Mouse (Mus musculus) intestine, embryonic 15.5 days (tissue): ENCODE results near the gene Foxo1. TPM values are rescaled to one million over a fixed set of nuclear protein-coding genes. Genes with fewer than 3 reads are reported as not detected.

Experiments
- ATAC-seq: fragments of 200-750 bp; cut with Nextera tagmentation; 2 replicates; pipeline ENCODE4 v1.8.0; 2017; ENCODE audit warnings: moderate TSS enrichment, moderate library complexity
- H3K27ac ChIP-seq: fragments of 300-500 bp; sonication (generic); 2 replicates; pipeline ENCODE4 v1.5.1; 2015; ENCODE audit warnings: mild to moderate bottlenecking, inconsistent platforms
- H3K27me3 ChIP-seq: fragments of 300-500 bp; sonication (generic); replicated peaks from 2 replicates; pipeline ENCODE4 v1.6.1; 2015; ENCODE audit warnings: inconsistent platforms
- H3K36me3 ChIP-seq: fragments of 300-500 bp; sonication (generic); 2 replicates; pipeline ENCODE4 v1.6.1; 2015; ENCODE audit warnings: inconsistent platforms
- H3K4me1 ChIP-seq: fragments of 300-500 bp; sonication (generic); replicated peaks from 2 replicates; pipeline ENCODE4 v1.6.1; 2015; ENCODE audit warnings: inconsistent platforms
- H3K4me2 ChIP-seq: fragments of 300-500 bp; sonication (generic); replicated peaks from 2 replicates; pipeline ENCODE4 v1.6.1; 2015; ENCODE audit warnings: mild to moderate bottlenecking, inconsistent platforms
- H3K4me3 ChIP-seq: fragments of 300-500 bp; sonication (generic); replicated peaks from 2 replicates; pipeline ENCODE4 v1.5.1; 2015; ENCODE audit warnings: inconsistent platforms
- H3K9ac ChIP-seq: fragments of 300-500 bp; sonication (generic); 2 replicates; pipeline ENCODE4 v1.6.1; 2015; ENCODE audit warnings: inconsistent platforms
- H3K9me3 ChIP-seq: fragments of 300-500 bp; sonication (generic); 2 replicates; pipeline ENCODE4 v1.6.1; 2016; ENCODE audit warnings: inconsistent platforms
- WGBS: fragments of 180-500 bp; shearing (Covaris S2); methylation state at CpG from one replicate; pipeline ENCODE4 v1.1.7; 2015; 5-methylcytosine and 5-hydroxymethylcytosine counted together
- polyA plus RNA-seq: library from polyadenylated mRNA; unstranded; fragments of >200 nt; fragmentation: Nextera tagmentation; extraction: Ambion mirVana; gene quantifications from 2 replicates; pipeline ENCODE4 v1.2.1, GENCODE M21; 2015

The Foxo1 gene
- polyA plus RNA-seq, 1 experiment from 2014 or later, result 6.4 TPM

GRCm38 (mm10) chr3:52327146-52327545, 59.0 kb downstream of the Foxo1 start:
- H3K27ac ChIP-seq, result no peak overlapping the region
- no peak overlapping the region for H3K9ac ChIP-seq
- no peaks in the 10 kb centered on the region for H3K27me3 ChIP-seq
- no peaks in the 10 kb centered on the region for H3K9me3 ChIP-seq
- H3K4me2 ChIP-seq, result no peak overlapping the region
- peaks cover 9% of the 10 kb centered on the region for H3K4me1 ChIP-seq
- H3K36me3 ChIP-seq, result no peaks in the 10 kb centered on the region
- 75% methylated on average over 13 of the region's 13 CpGs for WGBS
- ATAC-seq, result no peak
- H3K4me3 ChIP-seq, result no peak overlapping the region

GRCm38 (mm10) chr3:52331709-52332108, 63.6 kb downstream of the Foxo1 start:
- H3K9me3 ChIP-seq, result no peaks in the 10 kb centered on the region
- WGBS, result 83% methylated on average over 1 of the region's 1 CpGs
- no peak for ATAC-seq
- no peak overlapping the region for H3K27ac ChIP-seq
- H3K9ac ChIP-seq, result no peak overlapping the region
- H3K4me3 ChIP-seq, result no peak overlapping the region
- H3K36me3 ChIP-seq, result no peaks in the 10 kb centered on the region
- H3K27me3 ChIP-seq, result no peaks in the 10 kb centered on the region
- no peak overlapping the region for H3K4me2 ChIP-seq
- no peaks in the 10 kb centered on the region for H3K4me1 ChIP-seq

- no peak overlapping the region for H3K4me3 ChIP-seq
- H3K9ac ChIP-seq, result no peak overlapping the region
- peaks cover 14% of the 10 kb centered on the region for H3K4me1 ChIP-seq
- no peak overlapping the region for H3K4me2 ChIP-seq
- H3K27me3 ChIP-seq, result no peaks in the 10 kb centered on the region
- no peaks in the 10 kb centered on the region for H3K36me3 ChIP-seq
- 47% methylated on average over 4 of the region's 4 CpGs for WGBS
- no peak overlapping the region for H3K27ac ChIP-seq
- H3K9me3 ChIP-seq, result no peaks in the 10 kb centered on the region
- no peak for ATAC-seq
Measured at GRCm38 (mm10) chr3:52338761-52339160, 70.6 kb downstream of the Foxo1 start.

GRCm38 (mm10) chr3:52340336-52341034, 72.3 kb downstream of the Foxo1 start:
- H3K36me3 ChIP-seq, result 0 out of 2 replicates have a peak, but pooled peaks cover 2% of the 10 kb centered on the region
- H3K27ac ChIP-seq, result 0 out of 2 replicates have a peak overlapping the region, but pooled peaks have one; percentile 22
- H3K9ac ChIP-seq, result no peak overlapping the region
- H3K27me3 ChIP-seq, result no peaks in the 10 kb centered on the region
- peak; percentile 61 for ATAC-seq
- WGBS, result 77% methylated on average over 12 of the region's 12 CpGs
- H3K4me3 ChIP-seq, result no peak overlapping the region
- no peak overlapping the region for H3K4me2 ChIP-seq
- H3K9me3 ChIP-seq, result no peaks in the 10 kb centered on the region
- peaks cover 14% of the 10 kb centered on the region for H3K4me1 ChIP-seq

GRCm38 (mm10) chr3:52342226-52342625, 74.1 kb downstream of the Foxo1 start:
- Histone ChIP-seq H3K27me3 (no peaks in the 10 kb centered on the region), H3K4me2 (no peak overlapping the region), H3K4me1 (peaks cover 14% of the 10 kb centered on the region), H3K36me3 (0 out of 2 replicates have a peak, but pooled peaks cover 3% of the 10 kb centered on the region), H3K9me3 (no peaks in the 10 kb centered on the region), H3K9ac (no peak overlapping the region), H3K4me3 (no peak overlapping the region), H3K27ac (no peak overlapping the region)
- WGBS, result 55% methylated on average over 3 of the region's 3 CpGs
- no peak for ATAC-seq

- Histone ChIP-seq H3K36me3 (0 out of 2 replicates have a peak, but pooled peaks cover 3% of the 10 kb centered on the region), H3K4me2 (no peak overlapping the region), H3K9me3 (no peaks in the 10 kb centered on the region), H3K9ac (no peak overlapping the region), H3K4me3 (no peak overlapping the region), H3K27me3 (no peaks in the 10 kb centered on the region), H3K27ac (no peak overlapping the region), H3K4me1 (peaks cover 14% of the 10 kb centered on the region)
- WGBS, result 35% methylated on average over 3 of the region's 3 CpGs
- no peak for ATAC-seq
Measured at GRCm38 (mm10) chr3:52342801-52343200, 74.7 kb downstream of the Foxo1 start.

GRCm38 (mm10) chr3:52343270-52344070, 75.3 kb downstream of the Foxo1 start:
- H3K27me3 ChIP-seq, result no peaks in the 10 kb centered on the region
- peaks cover 15% of the 10 kb centered on the region for H3K4me1 ChIP-seq
- H3K27ac ChIP-seq, result no peak overlapping the region
- no peak for ATAC-seq
- no peaks in the 10 kb centered on the region for H3K9me3 ChIP-seq
- WGBS, result 77% methylated on average over 6 of the region's 6 CpGs
- H3K4me2 ChIP-seq, result no peak overlapping the region
- 0 out of 2 replicates have a peak, but pooled peaks cover 3% of the 10 kb centered on the region for H3K36me3 ChIP-seq
- no peak overlapping the region for H3K4me3 ChIP-seq
- no peak overlapping the region for H3K9ac ChIP-seq

GRCm38 (mm10) chr3:52345881-52346280, 77.7 kb downstream of the Foxo1 start:
- H3K4me2 ChIP-seq, result no peak overlapping the region
- H3K27me3 ChIP-seq, result no peaks in the 10 kb centered on the region
- WGBS, result 95% methylated on average over 11 of the region's 11 CpGs
- H3K36me3 ChIP-seq, result 0 out of 2 replicates have a peak, but pooled peaks cover 3% of the 10 kb centered on the region
- no peak for ATAC-seq
- H3K27ac ChIP-seq, result no peak overlapping the region
- peaks cover 9% of the 10 kb centered on the region for H3K4me1 ChIP-seq
- H3K4me3 ChIP-seq, result no peak overlapping the region
- H3K9ac ChIP-seq, result no peak overlapping the region
- no peaks in the 10 kb centered on the region for H3K9me3 ChIP-seq

- H3K27ac ChIP-seq, result no peak overlapping the region
- H3K4me3 ChIP-seq, result no peak overlapping the region
- H3K4me2 ChIP-seq, result no peak overlapping the region
- H3K9me3 ChIP-seq, result no peaks in the 10 kb centered on the region
- H3K36me3 ChIP-seq, result 0 out of 2 replicates have a peak, but pooled peaks cover 3% of the 10 kb centered on the region
- no peak overlapping the region for H3K9ac ChIP-seq
- WGBS, result 44% methylated on average over 4 of the region's 4 CpGs
- no peak for ATAC-seq
- peaks cover 9% of the 10 kb centered on the region for H3K4me1 ChIP-seq
- H3K27me3 ChIP-seq, result no peaks in the 10 kb centered on the region
Measured at GRCm38 (mm10) chr3:52346986-52347710, 79.0 kb downstream of the Foxo1 start.

- no peak for ATAC-seq
Measured at GRCm38 (mm10) chr3:52347980-52348622, 80.0 kb downstream of the Foxo1 start.

GRCm38 (mm10) chr3:52350636-52351035, 82.5 kb downstream of the Foxo1 start:
- H3K4me1 ChIP-seq, result peaks cover 7% of the 10 kb centered on the region
- no peaks in the 10 kb centered on the region for H3K27me3 ChIP-seq
- H3K4me3 ChIP-seq, result no peak overlapping the region
- no peak overlapping the region for H3K27ac ChIP-seq
- H3K9me3 ChIP-seq, result no peaks in the 10 kb centered on the region
- H3K36me3 ChIP-seq, result no peaks in the 10 kb centered on the region
- ATAC-seq, result no peak
- WGBS, result 55% methylated on average over 8 of the region's 8 CpGs
- H3K4me2 ChIP-seq, result no peak overlapping the region
- H3K9ac ChIP-seq, result no peak overlapping the region

More at GRCm38 (mm10) chr3:52347980-52348622, 80.0 kb downstream of the Foxo1 start:
- Histone ChIP-seq H3K9ac (no peak overlapping the region), H3K4me3 (no peak overlapping the region), H3K4me2 (no peak overlapping the region), H3K27me3 (no peaks in the 10 kb centered on the region), H3K4me1 (peaks cover 7% of the 10 kb centered on the region), H3K36me3 (0 out of 2 replicates have a peak, but pooled peaks cover 3% of the 10 kb centered on the region), H3K27ac (no peak overlapping the region), H3K9me3 (no peaks in the 10 kb centered on the region)
- 30% methylated on average over 10 of the region's 10 CpGs for WGBS
